Mouse (Mus musculus): Measurements from ENCODE around the gene Tlcd2.

GRCm38 (mm10) chr11:75509741-75510626 is 48.5 kb downstream of the Tlcd2 start, which contains the start of gene Rilp:
- TF ChIP-seq CTCF (IDR thresholded peaks at IDR 0.05; ENCODE audit: borderline replicate concordance, insufficient read depth, low read length) (0 out of 2 replicates have a peak, but pooled peaks have one; percentile 9), POLR2A (IDR thresholded peaks at IDR 0.05; ENCODE audit: low read depth, low read length) (no peak)
